Mouse (Mus musculus): ENCODE measurements around the gene Cacna1g.
"Not testable (repeated sequence)": the region's sequence is repeated elsewhere in the genome, so short reads cannot be mapped to it uniquely, and the experiment has no call there.

Cacna1g gene

GRCm38 (mm10) chr11:94404641-94405260 is 69.2 kb downstream of the Cacna1g start:
- peak; percentile 27 to 46 for DNase-seq (ENCODE audit: low read depth in 1 of 2, low spot score in 2 of 2)

GRCm38 (mm10) chr11:94404178-94404577 is 69.8 kb downstream of the Cacna1g start:
- no peak for DNase-seq (ENCODE audit: low read depth in 1 of 2, low spot score in 2 of 2)

GRCm38 (mm10) chr11:94403757-94404156 is 70.2 kb downstream of the Cacna1g start:
- DNase-seq (ENCODE audit: low read depth in 1 of 2, low spot score in 2 of 2), result no peak

GRCm38 (mm10) chr11:94402731-94403130 is 71.3 kb downstream of the Cacna1g start:
- DNase-seq (ENCODE audit: low read depth in 1 of 2, low spot score in 2 of 2), result no peak

GRCm38 (mm10) chr11:94402029-94402428 is 72.0 kb downstream of the Cacna1g start:
- not testable (repeated sequence) for DNase-seq (ENCODE audit: low read depth in 1 of 2, low spot score in 2 of 2)

GRCm38 (mm10) chr11:94400996-94401395 is 73.0 kb downstream of the Cacna1g start:
- DNase-seq (ENCODE audit: low read depth in 1 of 2, low spot score in 2 of 2), result no peak

GRCm38 (mm10) chr11:94394107-94394506 is 79.9 kb downstream of the Cacna1g start:
- DNase-seq (ENCODE audit: low read depth in 1 of 2, low spot score in 2 of 2), result no peak

GRCm38 (mm10) chr11:94393490-94393889 is 80.5 kb downstream of the Cacna1g start:
- DNase-seq (ENCODE audit: low read depth in 1 of 2, low spot score in 2 of 2), result not testable (repeated sequence)

GRCm38 (mm10) chr11:94392672-94393109 is 81.3 kb downstream of the Cacna1g start, which contains the start of gene Abcc3:
TSS of gene Abcc3 (minus strand) at chr11:94392997.
- DNase-seq (ENCODE audit: low read depth in 1 of 2, low spot score in 2 of 2), result peak in 1 of 2 experiments; percentile 5

GRCm38 (mm10) chr11:94391661-94392060 is 82.3 kb downstream of the Cacna1g start:
- no peak for DNase-seq (ENCODE audit: low read depth in 1 of 2, low spot score in 2 of 2)

- no peak for DNase-seq (ENCODE audit: low read depth in 1 of 2, low spot score in 2 of 2)
These were observed 83.2 kb downstream of the Cacna1g start for GRCm38 (mm10) chr11:94390825-94391224.

- DNase-seq (ENCODE audit: low read depth in 1 of 2, low spot score in 2 of 2), result no peak
These were observed 84.1 kb downstream of the Cacna1g start for GRCm38 (mm10) chr11:94389724-94390396.

GRCm38 (mm10) chr11:94389021-94389420 is 85.0 kb downstream of the Cacna1g start:
- DNase-seq (ENCODE audit: low read depth in 1 of 2, low spot score in 2 of 2), result no peak

GRCm38 (mm10) chr11:94387756-94388155 is 86.2 kb downstream of the Cacna1g start:
- no peak for DNase-seq (ENCODE audit: low read depth in 1 of 2, low spot score in 2 of 2)

- peak in 1 of 2 experiments; percentile 22 for DNase-seq (ENCODE audit: low read depth in 1 of 2, low spot score in 2 of 2)
These were observed 87.8 kb downstream of the Cacna1g start for GRCm38 (mm10) chr11:94385977-94386771.

- no peak for DNase-seq (ENCODE audit: low read depth in 1 of 2, low spot score in 2 of 2)
These were observed 94.3 kb downstream of the Cacna1g start for GRCm38 (mm10) chr11:94379736-94380135.

- DNase-seq (ENCODE audit: low read depth in 1 of 2, low spot score in 2 of 2), result no peak
These were observed 94.9 kb downstream of the Cacna1g start for GRCm38 (mm10) chr11:94379061-94379460.

- DNase-seq (ENCODE audit: low read depth in 1 of 2, low spot score in 2 of 2), result no peak
These were observed 99.6 kb downstream of the Cacna1g start for GRCm38 (mm10) chr11:94374276-94374948.

- DNase-seq (ENCODE audit: low read depth in 1 of 2, low spot score in 2 of 2), result no peak
These were observed 103.2 kb downstream of the Cacna1g start for GRCm38 (mm10) chr11:94370809-94371208.

- DNase-seq (ENCODE audit: low read depth in 1 of 2, low spot score in 2 of 2), result no peak
These were observed 104.0 kb downstream of the Cacna1g start for GRCm38 (mm10) chr11:94369981-94370380.

GRCm38 (mm10) chr11:94365340-94365739 is 108.7 kb downstream of the Cacna1g start:
- DNase-seq (ENCODE audit: low read depth in 1 of 2, low spot score in 2 of 2), result no peak
